Mouse (Mus musculus) testis, adult 2 months (tissue): ENCODE measurements at regions not wholly inside any gene's neighbourhood (a gene's known extent, or its start where the extent isn't known, plus 50 kb on each side); places are given as distances from the start of the nearest gene placed in this dataset.

Experiments
- H3K27ac ChIP-seq: fragments of 200-500 bp; 2 replicates; pipeline ENCODE4 v1.5.1; 2012; ENCODE audit warnings: low read depth, low read length; ENCODE audit not compliant: control insufficient read depth, insufficient read depth
- H3K27me3 ChIP-seq: fragments of 200-500 bp; 2 replicates; pipeline ENCODE4 v1.6.1; 2012; ENCODE audit warnings: mild to moderate bottlenecking, low read length, moderate library complexity; ENCODE audit not compliant: control insufficient read depth, insufficient read depth
- H3K36me3 ChIP-seq: fragments of 200-500 bp; 2 replicates; pipeline ENCODE4 v1.6.1; 2012; ENCODE audit warnings: mild to moderate bottlenecking, low read length; ENCODE audit not compliant: control insufficient read depth, insufficient read depth
- H3K4me1 ChIP-seq: fragments of 200-500 bp; 2 replicates; pipeline ENCODE4 v1.6.1; 2012; ENCODE audit warnings: low read length; ENCODE audit not compliant: control insufficient read depth, insufficient read depth
- H3K4me3 ChIP-seq: fragments of 200-500 bp; 2 replicates; pipeline ENCODE4 v1.5.1; 2012; ENCODE audit warnings: low read depth, mild to moderate bottlenecking, low read length, moderate library complexity, mixed read lengths; ENCODE audit not compliant: control insufficient read depth
- CTCF ChIP-seq: fragments of 200-500 bp; IDR thresholded peaks from 2 replicates; pipeline ENCODE4 v1.5.1; 2012; ENCODE audit warnings: low read depth, mild to moderate bottlenecking, inconsistent platforms, low read length, moderate library complexity; ENCODE audit not compliant: control insufficient read depth, insufficient read depth, insufficient replicate concordance
- POLR2A ChIP-seq: fragments of 200-500 bp; IDR thresholded peaks from 2 replicates; pipeline ENCODE4 v1.6.1; 2012; ENCODE audit warnings: low read depth, mild to moderate bottlenecking, inconsistent platforms, low read length, moderate library complexity; ENCODE audit not compliant: control insufficient read depth

- no peaks in the 10 kb centered on the region for H3K27me3 ChIP-seq
- H3K36me3 ChIP-seq, result no peaks in the 10 kb centered on the region
- TF ChIP-seq CTCF (no peak), POLR2A (no peak)
- no peaks in the 10 kb centered on the region for H3K4me1 ChIP-seq
- H3K4me3 ChIP-seq, result no peak overlapping the region
- H3K27ac ChIP-seq, result no peak overlapping the region
Measured at GRCm38 (mm10) chr4:94317298-94317697, 239.0 kb upstream of the Gm10306 start.

- peaks cover 5% of the 10 kb centered on the region; the same call in 1 of the 2 replicates for H3K4me1 ChIP-seq
- no peak overlapping the region for H3K27ac ChIP-seq
- TF ChIP-seq POLR2A, result no peak
- no peak for TF ChIP-seq CTCF
- no peak overlapping the region for H3K4me3 ChIP-seq
- no peaks in the 10 kb centered on the region for H3K36me3 ChIP-seq
- no peaks in the 10 kb centered on the region for H3K27me3 ChIP-seq
Measured at GRCm38 (mm10) chr4:94326759-94327158, 229.6 kb upstream of the Gm10306 start.

- no peak overlapping the region for H3K4me3 ChIP-seq
- TF ChIP-seq POLR2A (no peak), CTCF (no peak)
Measured at GRCm38 (mm10) chr4:94343331-94343730, 213.0 kb upstream of the Gm10306 start.

GRCm38 (mm10) chr4:94349273-94349672 lies 207.1 kb upstream of the Gm10306 start:
- Histone ChIP-seq H3K4me1 (no peaks in the 10 kb centered on the region), H3K4me3 (no peak overlapping the region), H3K27ac (no peak overlapping the region), H3K27me3 (no peaks in the 10 kb centered on the region), H3K36me3 (no peaks in the 10 kb centered on the region)
- TF ChIP-seq POLR2A (no peak), CTCF (no peak)

More at GRCm38 (mm10) chr4:94343331-94343730, 213.0 kb upstream of the Gm10306 start:
- Histone ChIP-seq H3K27ac (no peak overlapping the region), H3K27me3 (no peaks in the 10 kb centered on the region), H3K4me1 (no peaks in the 10 kb centered on the region), H3K36me3 (no peaks in the 10 kb centered on the region)

- Histone ChIP-seq H3K4me1 (no peaks in the 10 kb centered on the region), H3K27me3 (no peaks in the 10 kb centered on the region), H3K27ac (no peak overlapping the region), H3K36me3 (no peaks in the 10 kb centered on the region), H3K4me3 (no peak overlapping the region)
- TF ChIP-seq POLR2A (no peak), CTCF (no peak)
Measured at GRCm38 (mm10) chr4:94356982-94357381, 199.4 kb upstream of the Gm10306 start.

- Histone ChIP-seq H3K4me3 (no peak overlapping the region), H3K36me3 (no peaks in the 10 kb centered on the region), H3K27me3 (no peaks in the 10 kb centered on the region), H3K4me1 (no peaks in the 10 kb centered on the region), H3K27ac (no peak overlapping the region)
- TF ChIP-seq POLR2A (no peak), CTCF (no peak)
Measured at GRCm38 (mm10) chr4:94360810-94361527, 195.4 kb upstream of the Gm10306 start.

- no peak for TF ChIP-seq POLR2A
- H3K36me3 ChIP-seq, result no peaks in the 10 kb centered on the region
- no peaks in the 10 kb centered on the region for H3K4me1 ChIP-seq
- no peak overlapping the region for H3K27ac ChIP-seq
- H3K27me3 ChIP-seq, result no peaks in the 10 kb centered on the region
- no peak overlapping the region for H3K4me3 ChIP-seq
Measured at GRCm38 (mm10) chr4:94361528-94362217, 194.7 kb upstream of the Gm10306 start.

GRCm38 (mm10) chr4:94365375-94365774 lies 191.0 kb upstream of the Gm10306 start:
- Histone ChIP-seq H3K27ac (no peak overlapping the region), H3K4me1 (no peaks in the 10 kb centered on the region), H3K36me3 (no peaks in the 10 kb centered on the region), H3K4me3 (no peak overlapping the region), H3K27me3 (no peaks in the 10 kb centered on the region)
- TF ChIP-seq CTCF, result no peak
- no peak for TF ChIP-seq POLR2A
